Mouse (Mus musculus): ENCODE results near the gene Cyp3a41a. TPM values are rescaled to one million over a fixed set of nuclear protein-coding genes. Genes with fewer than 3 reads are reported as not detected.
"Not testable (repeated sequence)": the region's sequence is repeated elsewhere in the genome, so short reads cannot be mapped to it uniquely, and the experiment has no call there.

Gene Cyp3a41a
- not detected in 2 replicates for polyA plus RNA-seq (2014; fragmentation: Nextera tagmentation; extraction: Ambion mirVana)

- 80% methylated on average over 1 of the region's 2 CpGs for WGBS
- not testable (repeated sequence) for H3K27me3 ChIP-seq (ENCODE audit: control insufficient read depth, insufficient read depth, low read length); H3K36me3 ChIP-seq (replicated peaks; ENCODE audit: control insufficient read depth, insufficient read depth); H3K9ac ChIP-seq; H3K27ac ChIP-seq; ATAC-seq (ENCODE audit: low FRiP score); H3K4me2 ChIP-seq (replicated peaks); H3K4me3 ChIP-seq (replicated peaks; ENCODE audit: low read length); H3K4me1 ChIP-seq (replicated peaks; ENCODE audit: control insufficient read depth, insufficient read depth, low read length); DNase-seq (ENCODE audit: low spot score); H3K9me3 ChIP-seq (ENCODE audit: control insufficient read depth, low read length)
Observed at GRCm38 (mm10) chr5:145720036-145720435, at the start of gene Cyp3a41a. Gene Cyp3a41a (minus strand): TSS chr5:145720136.

- H3K36me3 ChIP-seq (replicated peaks; ENCODE audit: control insufficient read depth, insufficient read depth); H3K27me3 ChIP-seq (ENCODE audit: control insufficient read depth, insufficient read depth, low read length); H3K9ac ChIP-seq; DNase-seq (ENCODE audit: low spot score); H3K4me3 ChIP-seq (replicated peaks; ENCODE audit: low read length); H3K4me2 ChIP-seq (replicated peaks); ATAC-seq (ENCODE audit: low FRiP score); H3K27ac ChIP-seq; H3K4me1 ChIP-seq (replicated peaks; ENCODE audit: control insufficient read depth, insufficient read depth, low read length): not testable (repeated sequence)
- peaks cover 13% of the 10 kb centered on the region for H3K9me3 ChIP-seq (ENCODE audit: control insufficient read depth, low read length)
- WGBS = 78% methylated on average over 3 of the region's 3 CpGs
Observed at GRCm38 (mm10) chr5:145737512-145737911, 17.6 kb upstream of the Cyp3a41a start.

GRCm38 (mm10) chr5:145714296-145714695 lies 5.6 kb downstream of the Cyp3a41a start:
- not testable (repeated sequence) for H3K9me3 ChIP-seq (ENCODE audit: control insufficient read depth, low read length); H3K4me1 ChIP-seq (replicated peaks; ENCODE audit: control insufficient read depth, insufficient read depth, low read length); H3K27me3 ChIP-seq (ENCODE audit: control insufficient read depth, insufficient read depth, low read length); ATAC-seq (ENCODE audit: low FRiP score); DNase-seq (ENCODE audit: low spot score); H3K36me3 ChIP-seq (replicated peaks; ENCODE audit: control insufficient read depth, insufficient read depth); H3K4me2 ChIP-seq (replicated peaks); H3K27ac ChIP-seq; H3K4me3 ChIP-seq (replicated peaks; ENCODE audit: low read length); H3K9ac ChIP-seq
- 32% methylated on average over 1 of the region's 1 CpGs for WGBS

GRCm38 (mm10) chr5:145707372-145707771 lies 12.6 kb downstream of the Cyp3a41a start:
- ATAC-seq (ENCODE audit: low FRiP score); H3K9ac ChIP-seq; H3K4me3 ChIP-seq (replicated peaks; ENCODE audit: low read length); H3K9me3 ChIP-seq (ENCODE audit: control insufficient read depth, low read length); H3K4me2 ChIP-seq (replicated peaks); H3K27me3 ChIP-seq (ENCODE audit: control insufficient read depth, insufficient read depth, low read length); DNase-seq (ENCODE audit: low spot score); H3K4me1 ChIP-seq (replicated peaks; ENCODE audit: control insufficient read depth, insufficient read depth, low read length); H3K36me3 ChIP-seq (replicated peaks; ENCODE audit: control insufficient read depth, insufficient read depth); H3K27ac ChIP-seq: not testable (repeated sequence)
- 76% methylated on average over 2 of the region's 2 CpGs for WGBS

- ATAC-seq (ENCODE audit: low FRiP score) = no peak
- Histone ChIP-seq H3K4me2 (replicated peaks) (no peak overlapping the region), H3K4me3 (replicated peaks; ENCODE audit: low read length) (no peak overlapping the region), H3K9ac (no peak overlapping the region), H3K4me1 (replicated peaks; ENCODE audit: control insufficient read depth, insufficient read depth, low read length) (no peaks in the 10 kb centered on the region), H3K36me3 (replicated peaks; ENCODE audit: control insufficient read depth, insufficient read depth) (no peaks in the 10 kb centered on the region), H3K9me3 (ENCODE audit: control insufficient read depth, low read length) (peaks cover 68% of the 10 kb centered on the region), H3K27me3 (ENCODE audit: control insufficient read depth, insufficient read depth, low read length) (no peaks in the 10 kb centered on the region), H3K27ac (no peak overlapping the region)
- DNase-seq (ENCODE audit: low spot score) = no peak
- 91% methylated on average over 7 of the region's 7 CpGs for whole genome bisulfite sequencing
Observed at GRCm38 (mm10) chr5:145662007-145662406, 57.9 kb downstream of the Cyp3a41a start.

GRCm38 (mm10) chr5:145647779-145648178 lies 72.2 kb downstream of the Cyp3a41a start:
- Histone ChIP-seq H3K27ac (no peak overlapping the region), H3K27me3 (ENCODE audit: control insufficient read depth, insufficient read depth, low read length) (no peaks in the 10 kb centered on the region), H3K9ac (no peak overlapping the region), H3K36me3 (replicated peaks; ENCODE audit: control insufficient read depth, insufficient read depth) (no peaks in the 10 kb centered on the region), H3K4me2 (replicated peaks) (no peak overlapping the region), H3K9me3 (ENCODE audit: control insufficient read depth, low read length) (peaks cover 65% of the 10 kb centered on the region), H3K4me1 (replicated peaks; ENCODE audit: control insufficient read depth, insufficient read depth, low read length) (no peaks in the 10 kb centered on the region), H3K4me3 (replicated peaks; ENCODE audit: low read length) (no peak overlapping the region)
- ATAC-seq (ENCODE audit: low FRiP score) (no peak), DNase-seq (ENCODE audit: low spot score) (no peak)
- 74% methylated on average over 4 of the region's 4 CpGs for WGBS

Other genes starting within 250 kb of the Cyp3a41a start
- not detected in 2 replicates for gene Cyp3a41b, start 135.4 kb downstream of the Cyp3a41a start, polyA plus RNA-seq (2014; fragmentation: Nextera tagmentation; extraction: Ambion mirVana)
- gene Cyp3a44, start 85.7 kb upstream of the Cyp3a41a start, polyA plus RNA-seq (2014; fragmentation: Nextera tagmentation; extraction: Ambion mirVana) = not detected in 2 replicates
- gene Cyp3a11, start 159.8 kb upstream of the Cyp3a41a start, polyA plus RNA-seq (2014; fragmentation: Nextera tagmentation; extraction: Ambion mirVana) = not detected in 2 replicates

Data from hindbrain, embryonic 14.5 days (tissue).